Mouse (Mus musculus) lung, postnatal 0 days (tissue): ENCODE measurements at regions not wholly inside any gene's neighbourhood (a gene's known extent, or its start where the extent isn't known, plus 50 kb on each side); places are given as distances from the start of the nearest gene placed in this dataset.

ENCODE experiments used
- CTCF ChIP-seq: IDR thresholded peaks from 2 replicates; pipeline ENCODE4 v1.5.1; 2016; ENCODE audit warnings: antibody characterized with exemption, mild to moderate bottlenecking
- EP300 ChIP-seq: IDR thresholded peaks from 2 replicates; pipeline ENCODE4 v1.6.1; 2016; ENCODE audit warnings: antibody characterized with exemption, mild to moderate bottlenecking, control low read depth

GRCm38 (mm10) chr7:145040871-145041270 is 101.1 kb upstream of the Ccnd1 start:
- TF ChIP-seq CTCF, result no peak
- no peak for TF ChIP-seq EP300
